Mouse (Mus musculus) brain, embryonic 14.5 days (tissue): Measurements from ENCODE around the gene Stxbp5l. TPM values are rescaled to one million over a fixed set of nuclear protein-coding genes. Genes with fewer than 3 reads are reported as not detected.
A peak's percentile ranks its signal among the peaks of the same experiment; 100 is the strongest.
"Not testable (repeated sequence)": the region's sequence is repeated elsewhere in the genome, so short reads cannot be mapped to it uniquely, and the experiment has no call there.

Experiments used
- DNase-seq: peaks from one replicate; pipeline ENCODE4 v3.0.0-alpha.2; 2011; ENCODE audit warnings: low read depth
- CTCF ChIP-seq: fragments of 200-500 bp; IDR thresholded peaks from 2 replicates; pipeline ENCODE4 v1.5.1; 2012; ENCODE audit warnings: inconsistent platforms, mild to moderate bottlenecking, moderate library complexity, borderline replicate concordance; ENCODE audit not compliant: insufficient read depth, insufficient read length; ENCODE audit errors: extremely low read depth
- POLR2A ChIP-seq: fragments of 200-500 bp; IDR thresholded peaks from 2 replicates; pipeline ENCODE4 v1.6.1; 2012; ENCODE audit warnings: mild to moderate bottlenecking, inconsistent platforms, borderline replicate concordance; ENCODE audit not compliant: poor library complexity, insufficient read depth, insufficient read length, severe bottlenecking; ENCODE audit errors: extremely low read depth
- polyA plus RNA-seq: library from polyadenylated mRNA; depleted of rRNA; stranded (reverse); fragments of >200 nt; gene quantifications from 2 replicates; pipeline ENCODE4 v1.2.3, GENCODE M21; 2012; rRNA removed

The Stxbp5l gene
- polyA plus RNA-seq, 1 experiment, result 4.0 TPM

DNA sequence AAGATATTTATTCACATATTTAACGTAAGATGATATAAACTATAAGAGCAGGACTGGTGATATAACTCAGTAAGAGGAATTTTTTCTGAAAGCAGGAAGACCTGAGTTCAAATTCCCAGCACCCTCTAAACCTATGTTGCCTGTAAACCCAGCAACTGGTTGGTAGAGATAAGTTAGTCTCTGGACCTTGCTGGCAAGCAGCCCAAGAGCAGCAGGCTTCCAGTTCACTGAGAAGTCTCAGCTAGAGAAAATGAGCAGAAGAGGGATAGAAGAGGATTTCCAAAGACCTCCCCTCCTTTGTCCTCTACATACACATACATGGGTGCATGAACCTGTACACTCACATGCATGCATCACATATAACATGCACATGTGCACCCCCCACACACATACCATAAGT, 165.6 kb downstream of the Stxbp5l start:
- TF ChIP-seq CTCF (no peak), POLR2A (no peak)
- no peak for DNase-seq

DNA sequence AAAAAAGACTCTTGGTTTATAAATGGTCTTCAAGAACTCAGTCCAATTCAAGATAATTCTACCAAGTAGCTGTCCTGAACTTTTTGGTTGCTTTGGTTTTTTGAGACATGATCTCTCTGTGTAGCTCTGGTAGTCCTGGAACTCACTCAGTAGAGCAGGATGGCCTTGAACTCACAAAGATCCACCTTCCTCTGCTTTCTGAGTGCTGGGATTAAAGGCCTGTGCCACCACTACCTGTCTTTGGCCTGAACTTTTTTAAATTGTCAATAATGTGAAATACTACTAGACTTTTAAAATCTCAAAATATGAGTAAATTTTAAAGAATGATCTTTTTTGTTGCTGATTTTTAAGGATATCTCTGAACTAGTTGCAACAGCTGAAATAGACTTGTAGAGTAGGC, 176.0 kb downstream of the Stxbp5l start:
- no peak for DNase-seq
- no peak for TF ChIP-seq POLR2A
- no peak for TF ChIP-seq CTCF

DNA sequence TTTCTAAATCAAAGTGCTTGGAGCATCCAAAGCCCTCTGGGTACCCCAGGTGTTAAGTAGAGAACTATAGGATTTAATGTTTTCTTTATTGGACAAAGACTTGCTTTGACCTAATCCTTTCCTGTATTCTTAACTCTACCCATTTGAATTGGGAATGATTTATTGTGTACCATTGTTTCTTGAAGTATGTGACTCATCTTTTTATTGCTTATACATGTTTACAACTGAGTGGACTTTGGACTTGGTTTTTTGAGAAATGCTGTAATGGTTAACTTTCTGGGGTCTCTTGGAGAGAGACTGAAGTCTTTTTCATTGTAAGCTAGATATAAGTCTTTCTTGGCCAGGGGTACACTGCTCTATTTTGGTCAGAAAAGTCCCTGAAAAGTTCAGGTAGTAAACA, 190.6 kb downstream of the Stxbp5l start:
- no peak for TF ChIP-seq POLR2A
- no peak for TF ChIP-seq CTCF
- no peak for DNase-seq

DNA sequence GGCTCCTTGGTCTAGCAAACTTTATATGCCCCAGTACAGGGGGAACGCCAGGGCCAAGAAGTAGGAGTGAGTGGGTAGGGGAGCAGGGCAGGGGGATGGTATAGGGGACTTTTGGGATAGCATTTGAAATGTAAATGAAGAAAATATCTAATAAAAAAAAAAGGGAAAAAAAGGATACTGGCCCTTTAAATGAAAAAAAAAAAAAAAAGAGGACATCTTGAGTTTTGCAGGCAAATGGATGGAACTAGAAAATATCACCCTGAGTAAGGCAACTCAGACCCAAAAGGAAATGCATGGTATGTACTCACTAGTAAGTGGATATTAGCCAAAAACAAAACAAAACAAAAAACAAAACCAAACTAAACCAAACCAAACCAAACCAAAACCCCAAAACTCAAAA, 259.6 kb downstream of the Stxbp5l start:
- not testable (repeated sequence) for DNase-seq

DNA sequence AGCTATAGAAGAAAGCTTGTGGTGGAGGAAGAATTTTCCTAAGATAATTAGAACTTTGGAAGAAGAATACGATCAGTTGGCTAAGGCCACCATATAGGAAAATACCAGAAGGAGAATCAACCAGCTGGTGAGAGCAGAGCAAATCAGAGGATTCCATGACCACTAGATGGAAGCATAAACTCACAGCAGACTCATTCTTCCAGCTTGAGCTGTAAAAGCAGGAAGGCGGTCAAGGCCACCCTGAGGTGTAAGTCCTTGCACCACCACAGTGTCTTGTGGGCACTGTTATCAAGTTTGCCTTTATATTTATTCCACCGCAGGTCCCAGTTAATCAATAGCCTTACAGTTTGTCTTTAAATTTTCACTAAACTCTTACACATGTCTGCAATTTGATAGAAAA, 275.5 kb downstream of the Stxbp5l start:
- TF ChIP-seq CTCF, result peak; percentile 78
- no peak for TF ChIP-seq POLR2A

DNA sequence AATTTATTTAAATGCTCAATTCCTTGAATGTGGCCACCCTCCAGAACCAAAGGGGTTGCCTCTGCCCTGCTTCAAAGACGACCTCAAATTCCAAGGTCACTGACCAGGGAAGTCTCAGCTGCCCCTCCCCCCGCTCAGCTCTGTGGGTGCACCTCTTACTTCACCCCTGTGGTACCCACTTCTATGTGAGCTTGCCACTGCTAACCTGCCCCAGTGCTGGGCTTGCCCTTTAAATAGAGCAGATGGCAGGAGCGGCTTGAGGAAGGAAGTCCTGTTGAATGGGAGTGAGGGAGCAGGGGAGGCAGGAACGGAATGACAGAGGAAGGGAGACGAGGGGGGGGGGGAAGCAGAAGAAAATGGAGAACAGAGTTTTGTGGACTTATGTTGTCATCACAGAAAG, 276.0 kb downstream of the Stxbp5l start:
- no peak for DNase-seq
- TF ChIP-seq POLR2A (no peak), CTCF (no peak)

More for the DNA sequence above, 275.5 kb downstream of the Stxbp5l start:
- peak; percentile 91 for DNase-seq

DNA sequence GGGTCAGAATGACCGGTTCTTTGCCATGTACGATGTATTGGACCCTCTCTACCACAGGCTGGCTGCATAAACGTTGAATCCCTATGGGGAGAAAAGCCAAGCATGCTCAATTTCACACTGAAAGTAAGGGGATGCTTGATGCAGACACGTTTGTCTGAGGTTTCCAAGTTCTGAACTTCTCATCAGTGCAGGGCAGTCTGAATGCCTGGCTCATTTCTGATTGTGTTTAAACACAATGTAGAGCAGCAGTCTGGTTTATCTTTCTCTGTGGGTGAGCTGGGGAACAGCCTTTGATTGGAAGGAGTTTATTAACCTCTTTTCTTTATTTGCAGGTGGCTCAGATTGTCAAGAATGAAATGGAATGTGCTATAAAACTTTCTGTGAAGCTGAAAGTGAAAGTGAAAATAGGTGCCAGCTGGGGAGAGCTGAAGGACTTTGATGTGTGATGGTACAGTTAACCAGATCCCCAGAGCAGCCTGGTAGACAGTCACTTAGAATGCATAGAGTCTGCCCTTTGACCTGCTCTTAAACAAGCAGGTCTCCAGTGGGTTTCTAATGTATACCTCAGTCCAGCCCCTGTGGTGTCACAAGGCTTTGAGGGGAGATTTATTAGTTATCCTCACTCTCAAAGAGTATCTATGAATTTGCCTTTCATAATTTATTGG, 290.5 kb downstream of the Stxbp5l start:
- TF ChIP-seq CTCF (no peak), POLR2A (no peak)
- peak; percentile 26 for DNase-seq

DNA sequence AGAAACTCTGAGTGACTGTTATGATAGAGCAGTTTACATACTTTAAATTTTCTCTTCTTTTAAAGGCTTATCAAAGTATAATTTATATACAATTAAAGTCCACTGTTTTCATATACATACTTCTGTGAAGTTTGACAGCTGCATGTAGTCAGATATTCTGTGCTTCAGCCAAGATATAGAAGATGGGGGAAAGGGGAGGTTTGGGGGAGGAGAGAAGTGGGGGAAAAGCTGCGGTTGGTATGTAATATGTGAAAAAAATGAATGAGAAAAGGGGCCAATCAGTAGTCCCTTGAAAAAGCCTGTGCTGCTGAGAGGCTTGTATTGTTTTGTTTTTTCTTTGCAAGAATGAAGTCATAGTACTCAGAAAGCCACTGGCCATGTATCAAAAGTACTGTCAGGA, 295.1 kb downstream of the Stxbp5l start:
- no peak for DNase-seq
- no peak for TF ChIP-seq CTCF
- TF ChIP-seq POLR2A, result no peak

DNA sequence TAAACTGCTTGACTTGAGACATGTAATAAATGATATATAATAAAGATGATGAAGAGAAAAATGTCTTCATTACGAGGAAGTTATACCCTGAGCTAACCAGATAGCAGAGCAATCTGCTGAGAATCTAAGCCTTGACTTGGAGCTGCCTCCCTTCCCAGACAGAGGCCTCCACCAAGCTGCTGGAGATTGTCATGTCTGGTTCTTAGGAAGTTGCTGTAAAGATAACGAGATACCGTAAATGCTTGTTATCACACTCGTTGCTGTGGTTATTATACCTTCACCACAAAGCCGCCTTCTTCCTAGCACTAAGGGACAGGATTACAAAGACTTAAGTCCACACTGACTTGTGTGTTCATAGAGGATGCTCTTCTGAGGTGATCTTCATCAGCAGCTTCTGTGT, 312.4 kb downstream of the Stxbp5l start:
- no peak for TF ChIP-seq CTCF
- TF ChIP-seq POLR2A, result no peak
- DNase-seq, result no peak

Other genes starting within 250 kb of the Stxbp5l start
- gene Gtf2e1, start 154.8 kb upstream of the Stxbp5l start, polyA plus RNA-seq, result 26.7 and 27.5 TPM in 2 replicates
- gene Rabl3, start 154.9 kb upstream of the Stxbp5l start, polyA plus RNA-seq, result 8.6 and 10.8 TPM in 2 replicates
- 0.07 and 0.18 TPM in 2 replicates for gene Hgd, start 195.2 kb upstream of the Stxbp5l start, polyA plus RNA-seq